Mouse (Mus musculus) hematopoietic stem cell, adult 5-6 weeks (primary cell): ENCODE data around the gene Tnfaip1. TPM values are rescaled to one million over a fixed set of nuclear protein-coding genes. Genes with fewer than 3 reads are reported as not detected.
A peak's percentile ranks its signal among the peaks of the same experiment; 100 is the strongest.

Experiments used
- ATAC-seq, 2 experiments: fragments of 125-278 bp in 1 of 2; replicated peaks in 1 of 2; 2 replicates each; pipeline ENCODE4 v1.8.0; 2016 to 2017; ENCODE audit warnings: inconsistent platforms in 2 of 2, mild to moderate bottlenecking in 2 of 2, moderate number of reproducible peaks in 2 of 2, low read depth in 1 of 2, moderate TSS enrichment in 1 of 2; ENCODE audit not compliant: low FRiP score in 2 of 2, poor library complexity in 2 of 2, severe bottlenecking in 2 of 2, insufficient read depth in 1 of 2, low TSS enrichment in 1 of 2
- total RNA-seq: library from RNA; stranded (forward); fragments of 172-1452, 232-1000 nt; gene quantifications from 2 replicates; pipeline ENCODE4 v1.2.3, GENCODE M21; 2017

The Tnfaip1 gene
- total RNA-seq, 1 experiment from 2014 or later = 5.2 TPM

- ATAC-seq = no peak
These were observed 22.9 kb downstream of the Tnfaip1 start for GRCm38 (mm10) chr11:78513106-78513790.

- peak; percentile 93 to 95 for ATAC-seq
These were observed 23.8 kb downstream of the Tnfaip1 start, which contains the start of the genes Tmem199 and Poldip2 for GRCm38 (mm10) chr11:78512025-78512957. TSS of gene Tmem199 (minus strand) at chr11:78512172. TSS of gene Poldip2 (plus strand) at chr11:78512193.

- no peak for ATAC-seq
These were observed 27.0 kb downstream of the Tnfaip1 start for GRCm38 (mm10) chr11:78509148-78509547.

DNA sequence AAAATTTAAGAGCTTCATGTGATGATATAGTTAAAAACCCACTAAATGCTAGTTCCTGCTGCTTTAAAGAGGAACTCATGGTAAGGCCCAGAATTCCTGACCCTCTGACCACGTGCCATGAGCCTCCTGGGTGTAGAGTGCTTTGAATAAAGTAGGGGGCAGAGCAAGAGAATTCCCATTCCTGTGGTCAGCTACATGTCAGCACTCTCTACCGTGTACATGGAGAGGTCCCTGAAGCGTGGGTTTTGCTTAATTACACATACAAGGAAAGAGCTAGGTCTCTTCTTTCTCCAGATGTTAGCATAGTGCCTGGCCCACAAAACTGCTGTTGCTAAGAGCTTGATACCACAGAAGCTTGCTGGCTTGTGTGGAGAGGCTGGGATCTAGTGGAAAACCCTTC, 30.7 kb downstream of the Tnfaip1 start:
- ATAC-seq = no peak

DNA sequence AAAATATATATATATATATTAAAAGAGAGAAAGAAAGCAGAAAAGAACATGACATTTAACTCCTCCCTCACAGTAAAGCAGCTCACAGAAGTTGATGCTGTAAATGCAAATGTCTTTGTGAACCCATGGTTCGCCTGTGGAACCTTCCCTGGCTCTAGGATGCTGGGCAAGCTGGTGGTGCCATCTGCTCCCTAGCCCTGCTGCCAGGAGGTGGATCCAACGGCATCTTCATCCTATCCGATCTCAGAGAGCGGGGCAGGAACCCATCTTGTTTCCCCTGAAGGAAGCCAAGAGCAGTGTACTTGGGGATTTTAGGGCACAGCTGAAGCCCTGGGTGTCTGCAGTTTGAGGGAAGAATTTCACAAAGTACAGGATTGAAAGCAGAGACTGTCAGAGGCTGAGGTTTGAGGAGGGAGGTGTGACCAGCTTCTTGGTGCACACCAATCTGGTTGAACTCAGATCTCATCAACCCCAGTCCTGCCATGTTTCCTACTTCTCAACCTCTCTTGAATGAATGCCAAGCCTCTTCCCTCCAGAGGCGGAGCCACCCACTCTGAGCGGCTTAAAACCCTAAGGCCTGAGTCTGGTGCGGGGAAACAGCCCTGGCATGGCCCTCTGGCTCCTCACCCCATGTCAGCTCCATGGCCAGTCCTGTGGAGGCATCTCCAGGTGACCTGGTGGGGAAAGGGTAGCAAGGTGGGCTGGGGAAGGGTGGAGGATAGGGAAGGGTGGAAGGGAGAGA, 33.1 kb downstream of the Tnfaip1 start, which contains the start of gene Sebox:
Gene Sebox (plus strand): TSS at position 539 of the 742 bp plus-strand sequence.
- ATAC-seq = 0 out of 4 replicates have a peak, but pooled peaks of 1 of the 2 experiments have one; percentile 17

DNA sequence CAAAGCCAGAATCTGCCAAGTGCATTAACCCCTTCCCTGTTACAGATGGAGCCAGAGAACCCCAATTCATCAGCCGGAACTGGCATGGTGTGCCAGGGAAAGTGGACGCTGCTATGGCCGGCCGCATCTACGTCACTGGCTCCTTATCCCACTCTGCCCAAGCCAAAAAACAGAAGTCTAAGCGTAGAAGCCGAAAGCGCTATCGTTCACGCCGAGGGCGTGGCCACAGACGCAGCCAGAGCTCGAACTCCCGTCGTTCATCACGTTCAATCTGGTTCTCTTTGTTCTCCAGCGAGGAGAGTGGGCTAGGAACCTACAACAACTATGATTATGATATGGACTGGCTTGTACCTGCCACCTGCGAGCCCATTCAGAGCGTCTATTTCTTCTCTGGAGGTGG, 34.6 kb downstream of the Tnfaip1 start:
- no peak for ATAC-seq

GRCm38 (mm10) chr11:78500623-78501202, 35.4 kb downstream of the Tnfaip1 start:
- no peak for ATAC-seq

DNA sequence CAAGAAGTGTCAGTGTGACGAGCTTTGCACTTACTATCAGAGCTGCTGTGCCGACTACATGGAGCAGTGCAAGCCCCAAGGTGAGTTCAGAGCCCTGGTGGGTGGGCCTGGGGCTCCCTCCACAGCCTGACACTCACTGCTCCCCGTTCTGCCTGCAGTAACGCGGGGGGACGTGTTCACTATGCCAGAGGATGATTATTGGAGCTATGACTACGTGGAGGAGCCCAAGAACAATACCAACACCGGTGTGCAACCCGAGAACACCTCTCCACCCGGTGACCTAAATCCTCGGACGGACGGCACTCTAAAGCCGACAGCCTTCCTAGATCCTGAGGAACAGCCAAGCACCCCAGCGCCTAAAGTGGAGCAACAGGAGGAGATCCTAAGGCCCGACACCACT, 36.6 kb downstream of the Tnfaip1 start:
- no peak for ATAC-seq

DNA sequence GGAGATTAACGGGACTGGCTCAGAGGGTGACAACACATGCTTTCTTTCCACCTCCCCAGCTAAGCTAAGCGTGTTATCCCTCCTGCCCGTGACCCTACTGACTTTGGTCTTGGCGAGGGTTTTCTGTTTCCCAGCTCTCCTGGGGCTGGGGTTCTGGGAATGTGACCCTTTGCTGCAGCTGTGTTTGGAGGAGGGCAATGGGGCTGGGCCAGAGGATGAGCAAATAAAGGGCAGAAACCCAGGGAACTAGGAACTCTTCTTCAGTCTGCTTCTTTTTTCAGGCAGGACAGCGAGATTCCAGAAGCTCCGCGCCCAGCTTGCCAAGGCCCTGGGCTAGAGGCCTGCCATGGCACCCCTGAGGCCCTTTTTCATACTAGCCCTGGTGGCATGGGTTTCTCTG, 37.1 kb downstream of the Tnfaip1 start, which contains the start of gene Vtn:
Gene Vtn (plus strand): TSS at position 88 of the 400 bp plus-strand sequence.
- no peak for ATAC-seq

DNA sequence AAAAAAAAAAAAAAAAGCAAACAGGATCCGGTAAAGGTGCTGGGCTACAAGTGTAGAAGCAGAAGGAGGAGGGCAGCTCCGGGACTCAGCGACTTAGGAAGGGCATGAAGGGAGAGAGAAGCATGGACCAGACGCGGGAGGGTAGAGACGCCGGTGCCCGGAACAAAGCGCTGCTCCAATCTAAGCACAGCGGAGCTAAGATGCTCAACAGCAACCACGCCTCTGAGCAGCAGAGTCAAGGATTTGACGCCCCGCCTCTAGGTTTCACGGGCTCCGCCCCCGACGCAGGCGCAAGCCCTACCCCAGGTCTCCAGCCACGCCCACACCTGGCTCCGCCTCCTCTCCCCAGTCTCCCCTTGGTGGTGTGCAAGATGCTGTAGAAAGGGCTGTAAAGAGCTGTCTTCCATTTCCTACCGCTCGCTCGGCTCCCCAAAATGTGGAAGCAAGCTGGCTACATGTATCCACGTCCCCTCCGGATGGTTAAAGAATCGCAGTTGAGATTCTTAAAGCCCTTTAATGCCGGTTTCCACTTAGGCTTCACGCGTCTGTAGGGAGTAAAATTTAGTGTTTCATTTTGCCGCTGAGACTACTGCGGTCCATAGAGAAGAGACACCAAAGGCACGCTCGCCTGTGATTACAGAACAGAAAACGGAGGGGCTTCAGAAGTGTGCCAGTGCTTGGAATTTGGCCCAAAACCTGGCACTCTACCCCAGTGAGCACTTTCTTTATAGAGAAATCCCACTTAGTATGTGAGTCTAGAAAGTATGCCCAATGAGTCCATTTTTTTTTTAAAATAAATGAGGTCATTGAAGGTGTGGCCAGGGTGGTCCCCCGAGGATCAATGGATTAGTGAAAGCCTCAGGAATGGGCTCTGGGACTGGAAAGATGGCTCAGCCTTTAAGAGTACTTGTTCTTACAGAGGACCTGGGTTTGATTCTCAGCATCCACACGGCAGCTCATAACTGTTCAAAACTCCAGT, 38.3 kb downstream of the Tnfaip1 start, which contains the start of gene Sarm1:
Gene Sarm1 (minus strand): TSS at position 211 of the 979 bp plus-strand sequence.
- peak; percentile 96 to 98 for ATAC-seq

DNA sequence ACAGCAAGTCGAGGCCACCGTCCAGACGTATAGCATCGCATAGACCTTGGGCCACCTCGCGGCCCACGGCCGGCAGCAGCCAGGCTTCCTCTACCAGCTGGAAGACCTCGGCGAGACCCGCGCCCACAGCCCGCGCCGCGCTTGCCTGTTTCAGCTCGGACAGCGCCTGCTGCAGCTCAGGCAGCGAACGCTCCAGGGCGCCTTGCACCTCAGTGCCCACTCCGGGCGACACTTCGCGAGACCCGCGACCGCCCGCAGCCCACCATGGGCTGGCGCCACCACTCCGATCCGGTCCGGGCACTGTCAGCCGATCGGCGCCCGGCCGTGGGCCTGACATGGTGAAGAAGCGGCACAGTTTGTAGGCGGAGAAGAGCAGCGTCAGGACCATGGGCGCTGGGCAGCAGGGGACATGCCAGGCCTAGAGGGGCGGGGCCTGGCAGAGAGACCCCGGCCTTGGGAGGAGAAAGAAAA, 39.0 kb downstream of the Tnfaip1 start:
- no peak for ATAC-seq

GRCm38 (mm10) chr11:78495904-78496303, 40.2 kb downstream of the Tnfaip1 start:
- no peak for ATAC-seq

GRCm38 (mm10) chr11:78490781-78491241, 45.3 kb downstream of the Tnfaip1 start:
- ATAC-seq = peak in 1 of 2 experiments; percentile 32; a peak in 1 of 4 replicates

DNA sequence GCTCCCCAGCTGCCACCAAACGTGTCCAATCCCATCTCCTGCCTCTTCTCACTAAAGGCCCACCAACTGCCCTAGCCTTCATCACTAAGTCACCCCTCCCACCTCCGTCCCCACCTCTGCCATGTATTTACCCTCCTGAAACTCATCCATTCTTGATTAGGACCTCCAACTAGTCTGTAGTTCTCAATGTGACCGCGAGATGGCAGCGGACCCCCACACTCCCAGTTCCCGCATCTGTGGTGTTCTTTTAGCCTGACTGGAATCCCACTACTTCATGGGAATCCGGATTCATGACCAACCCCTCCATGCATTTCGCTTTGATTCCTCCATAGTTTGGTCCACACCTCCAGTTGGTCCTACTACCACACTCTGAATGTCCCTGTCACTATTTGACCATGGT, 48.0 kb downstream of the Tnfaip1 start:
- ATAC-seq = peak; percentile 34 to 49; a peak in 1 of 4 replicates

DNA sequence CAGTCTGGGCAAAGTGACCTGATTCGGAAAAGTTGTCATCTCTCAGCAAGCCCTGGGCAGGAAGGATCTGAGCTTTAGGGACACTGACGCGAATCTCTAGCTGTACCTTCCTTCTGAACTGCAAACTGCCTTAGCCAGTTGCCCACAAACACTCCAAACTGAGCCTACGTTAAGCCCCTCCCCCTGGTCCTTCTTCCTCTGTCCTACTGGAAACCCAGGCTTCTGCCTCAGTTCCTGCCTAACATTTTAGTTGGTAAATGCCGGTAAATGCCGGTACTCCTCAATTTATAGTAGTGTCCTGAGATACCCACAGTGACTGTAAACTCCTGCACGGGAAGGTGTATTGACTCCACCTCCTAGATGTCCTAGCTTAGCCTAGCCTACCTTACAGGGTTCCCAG, 52.5 kb downstream of the Tnfaip1 start:
- no peak for ATAC-seq

DNA sequence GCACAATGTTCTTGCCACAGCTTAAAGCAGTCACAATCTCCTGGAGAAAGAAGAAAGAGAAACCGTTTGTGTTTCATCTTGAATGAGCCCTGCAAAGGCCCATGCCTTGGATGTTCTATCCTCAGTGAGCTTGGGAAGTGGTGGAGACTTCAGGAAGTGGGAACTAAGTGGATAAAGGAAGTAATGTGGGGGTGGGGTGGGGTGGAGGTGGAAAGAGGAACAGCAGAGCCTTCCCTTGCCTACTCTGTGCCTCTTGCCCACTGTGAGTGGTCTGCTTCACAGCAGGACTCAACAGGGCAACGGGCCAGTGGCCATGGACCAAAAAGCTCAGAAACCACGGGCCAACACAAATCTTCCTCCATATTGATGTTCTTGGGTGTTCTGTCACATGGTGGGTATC, 60.8 kb downstream of the Tnfaip1 start:
- no peak for ATAC-seq
